10 mouse cellular contexts compared by ENCODE assay signal in genomic region chr7:62420566-62420965, GRCm38 (mm10). TPM values are rescaled to one million over a fixed set of nuclear protein-coding genes. Genes with fewer than 3 reads are reported as not detected.
A peak's percentile ranks its signal among the peaks of the same experiment; 100 is the strongest.
DNase-seq lines count a peak whose midpoint lies in the region; ATAC-seq and TF ChIP-seq lines count a peak whose summit lies in the region.
"Had no signal": no experiment of that assay in that cellular context is flagged by ENCODE, and none has a peak within 500 bp of the region (broad histone marks: within the 10 kb centered on the region; RNA-seq: fewer than 3 reads in every experiment).

No protein-coding gene starts in this region.

- no peak for ATAC-seq in heart, embryonic 14.5 days (ENCODE audit: insufficient number of reproducible peaks, insufficient read depth, low FRiP score, low read depth)
- no peak for ATAC-seq in hindbrain, embryonic 16.5 days
- 0 out of 2 replicates have a peak, but pooled peaks have one; percentile 29 for ATAC-seq in neural tube, embryonic 12.5 days (ENCODE audit: low FRiP score, low read depth)
- ATAC-seq: CD4-positive, CD25-positive, alpha-beta regulatory T cell, adult 4 months had no signal

- DNase-seq in heart, postnatal 4 days: no peak
- peak; percentile 35 for DNase-seq in embryo, embryonic 9.5 days (ENCODE audit: extremely low spot score)
- DNase-seq in kidney, adult 18-20 months: no peak
- no peak for DNase-seq in lung, adult 2 months
- DNase-seq in spleen, postnatal 14 days (ENCODE audit: low spot score in 2 of 2): no peak

- no peaks in the 10 kb centered on the region; a peak in 1 of 4 replicates for H3K4me1 ChIP-seq in heart, embryonic 14.5 days (ENCODE audit: control insufficient read depth in 2 of 2, insufficient read depth in 2 of 2, low read length in 2 of 2)
- H3K4me1 ChIP-seq in hindbrain, embryonic 16.5 days (ENCODE audit: control insufficient read depth, insufficient read depth, low read depth, low read length): peaks cover 4% of the 10 kb centered on the region; the same call in 1 of the 2 replicates
- no peaks in the 10 kb centered on the region for H3K4me1 ChIP-seq in neural tube, embryonic 12.5 days
- 0 out of 2 replicates have a peak, but pooled peaks cover 4% of the 10 kb centered on the region for H3K4me1 ChIP-seq in lung, adult 2 months (ENCODE audit: control insufficient read depth, insufficient read depth, low read length)

- peaks cover 10% of the 10 kb centered on the region; the same call in 1 of the 2 replicates for H3K27me3 ChIP-seq in heart, embryonic 14.5 days (ENCODE audit: control insufficient read depth, insufficient read depth, low read length)
- H3K27me3 ChIP-seq in hindbrain, embryonic 16.5 days (replicated peaks; ENCODE audit: control insufficient read depth, insufficient read depth, low read length): no peaks in the 10 kb centered on the region
- no peaks in the 10 kb centered on the region for H3K27me3 ChIP-seq in neural tube, embryonic 12.5 days (replicated peaks)

- H3K4me3 ChIP-seq in heart, embryonic 14.5 days (ENCODE audit: control insufficient read depth in 1 of 2, insufficient read depth in 1 of 2, low read depth in 1 of 2, low read length in 2 of 2): peak overlapping the region in 1 of 2 experiments; percentile 68; a peak in 2 of 4 replicates
- H3K4me3 ChIP-seq in hindbrain, embryonic 16.5 days (ENCODE audit: low read length): peak overlapping the region; percentile 52
- H3K4me3 ChIP-seq in neural tube, embryonic 12.5 days: peak overlapping the region; percentile 53
- no peak overlapping the region for H3K4me3 ChIP-seq in lung, adult 2 months (replicated peaks; ENCODE audit: extremely low read depth, low read depth, low read length)

- peak overlapping the region; percentile 71 for H3K4me2 ChIP-seq in heart, embryonic 14.5 days (ENCODE audit: low read length)
- peak overlapping the region; percentile 33 for H3K4me2 ChIP-seq in hindbrain, embryonic 16.5 days (ENCODE audit: low read length)
- H3K4me2 ChIP-seq in neural tube, embryonic 12.5 days (replicated peaks): peak overlapping the region; percentile 58

- TF ChIP-seq POLR2A in lung, adult 2 months (IDR thresholded peaks at IDR 0.05; ENCODE audit: borderline replicate concordance, extremely low read depth, low read depth, low read length): no peak

- no peak overlapping the region for H3K27ac ChIP-seq in heart, embryonic 14.5 days (replicated peaks in 1 of 2; ENCODE audit: control insufficient read depth in 1 of 2, insufficient read depth in 1 of 2, low read depth in 2 of 2, low read length in 2 of 2)
- H3K27ac ChIP-seq in hindbrain, embryonic 16.5 days (ENCODE audit: low read depth, low read length): peak overlapping the region; percentile 81
- peak overlapping the region; percentile 53; the same call in 1 of the 2 replicates for H3K27ac ChIP-seq in neural tube, embryonic 12.5 days

- 69% methylated on average over 6 of the region's 6 CpGs for WGBS in heart, embryonic 14.5 days
- WGBS in hindbrain, embryonic 16.5 days: 49% methylated on average over 6 of the region's 6 CpGs
- whole genome bisulfite sequencing in neural tube, embryonic 12.5 days: 40% methylated on average over 6 of the region's 6 CpGs
- 64% methylated on average over 6 of the region's 6 CpGs for WGBS in lung, adult 2 months

- TF ChIP-seq CTCF in lung, adult 2 months (IDR thresholded peaks at IDR 0.05; ENCODE audit: insufficient read depth, low read length): no peak

- no peak overlapping the region for H3K9ac ChIP-seq in heart, embryonic 14.5 days (ENCODE audit: low read length)
- H3K9ac ChIP-seq in hindbrain, embryonic 16.5 days (ENCODE audit: low read depth, low read length): peak overlapping the region; percentile 20
- peak overlapping the region; percentile 7; the same call in 1 of the 2 replicates for H3K9ac ChIP-seq in neural tube, embryonic 12.5 days

- H3K36me3 ChIP-seq in heart, embryonic 14.5 days (ENCODE audit: control insufficient read depth, insufficient read depth, low read length): no peaks in the 10 kb centered on the region
- no peaks in the 10 kb centered on the region for H3K36me3 ChIP-seq in hindbrain, embryonic 16.5 days (ENCODE audit: control insufficient read depth, insufficient read depth, low read length)
- no peaks in the 10 kb centered on the region for H3K36me3 ChIP-seq in neural tube, embryonic 12.5 days

- H3K9me3 ChIP-seq in heart, embryonic 14.5 days (ENCODE audit: control insufficient read depth, low read length): peaks cover 20% of the 10 kb centered on the region
- no peaks in the 10 kb centered on the region; the same call in 1 of the 2 replicates for H3K9me3 ChIP-seq in hindbrain, embryonic 16.5 days (ENCODE audit: control insufficient read depth, low read length)
- peaks cover 8% of the 10 kb centered on the region; the same call in 1 of the 2 replicates for H3K9me3 ChIP-seq in neural tube, embryonic 12.5 days

RNA-seq across cellular contexts. Expression of gene Mkrn3, which starts 0.6 kb away (rescaled TPM):
- polyA plus RNA-seq in heart, embryonic 14.5 days (2014; fragmentation: Nextera tagmentation; extraction: Ambion mirVana): 1.7 and 2.6 TPM in 2 replicates
- 1 to 10 TPM; 1.2 to 1.6 TPM for total RNA-seq in heart, postnatal 4 days (2021)
- polyA plus RNA-seq in hindbrain, embryonic 16.5 days (2015; fragmentation: Nextera tagmentation; extraction: Ambion mirVana): 21.1 and 23.8 TPM in 2 replicates
- 17.2 and 17.6 TPM in 2 replicates for polyA plus RNA-seq in neural tube, embryonic 12.5 days (2016; fragmentation: Nextera tagmentation; extraction: Ambion mirVana)
- polyA plus RNA-seq in lung, adult 2 months (2012; rRNA removed): 0.92 and 1.6 TPM in 2 replicates
- polyA plus RNA-seq: CD4-positive, CD25-positive, alpha-beta regulatory T cell, adult 4 months had no signal

RNA-seq across cellular contexts. Expression of gene Peg12, which starts 43.7 kb away (rescaled TPM):
- 6.5 and 8.8 TPM in 2 replicates for polyA plus RNA-seq in heart, embryonic 14.5 days (2014; fragmentation: Nextera tagmentation; extraction: Ambion mirVana)
- 1 to 10 TPM; 5.4 to 5.6 TPM for total RNA-seq in heart, postnatal 4 days (2021)
- polyA plus RNA-seq in hindbrain, embryonic 16.5 days (2015; fragmentation: Nextera tagmentation; extraction: Ambion mirVana): 8.3 and 9.8 TPM in 2 replicates
- 47.2 and 52.7 TPM in 2 replicates for polyA plus RNA-seq in neural tube, embryonic 12.5 days (2016; fragmentation: Nextera tagmentation; extraction: Ambion mirVana)
- 1.3 and 1.7 TPM in 2 replicates for polyA plus RNA-seq in lung, adult 2 months (2012; rRNA removed)
- polyA plus RNA-seq: CD4-positive, CD25-positive, alpha-beta regulatory T cell, adult 4 months had no signal

RNA-seq across cellular contexts. Expression of gene Magel2, which starts 43.8 kb away (rescaled TPM):
- polyA plus RNA-seq in heart, embryonic 14.5 days (2014; fragmentation: Nextera tagmentation; extraction: Ambion mirVana): 0.20 and 0.66 TPM in 2 replicates
- total RNA-seq in heart, postnatal 4 days (2021): under 1 TPM; 0.33 to 0.41 TPM
- polyA plus RNA-seq in hindbrain, embryonic 16.5 days (2015; fragmentation: Nextera tagmentation; extraction: Ambion mirVana): 13.7 and 18.9 TPM in 2 replicates
- polyA plus RNA-seq in neural tube, embryonic 12.5 days (2016; fragmentation: Nextera tagmentation; extraction: Ambion mirVana): 7.2 and 8.2 TPM in 2 replicates
- polyA plus RNA-seq in lung, adult 2 months (2012; rRNA removed): not detected in 2 replicates
- total RNA-seq: megakaryocyte-erythroid progenitor cell, adult 5-6 weeks had no signal
- polyA plus RNA-seq: CD4-positive, CD25-positive, alpha-beta regulatory T cell, adult 4 months had no signal

Comparison
In these comparisons a context has a peak if more than half of its experiments do, and no peak if none do; other contexts are left out.
1. H3K27ac ChIP-seq: peak in hindbrain, embryonic 16.5 days (single experiment) and neural tube, embryonic 12.5 days (single experiment); none in heart, embryonic 14.5 days (0 of 2).
2. Peak in every context shown above with its lines, with median percentiles within 50 percentile points of each other: H3K4me2 ChIP-seq.